Mouse (Mus musculus): ENCODE results near the gene Sart1. TPM values are rescaled to one million over a fixed set of nuclear protein-coding genes. Genes with fewer than 3 reads are reported as not detected.
A peak's percentile ranks its signal among the peaks of the same experiment; 100 is the strongest.
"Not testable (repeated sequence)": the region's sequence is repeated elsewhere in the genome, so short reads cannot be mapped to it uniquely, and the experiment has no call there.

The Sart1 gene
- polyA plus RNA-seq, 1 experiment: 65.0 TPM

- TF ChIP-seq CTCF (IDR thresholded peaks at IDR 0.05; ENCODE audit: borderline replicate concordance, extremely low read depth, insufficient read depth, insufficient read length) (no peak), POLR2A (IDR thresholded peaks at IDR 0.05; ENCODE audit: borderline replicate concordance, extremely low read depth, insufficient read depth, insufficient read length, poor library complexity, severe bottlenecking) (no peak)
These were observed 25.3 kb upstream of the Sart1 start for GRCm38 (mm10) chr19:5413840-5414239.

DNA sequence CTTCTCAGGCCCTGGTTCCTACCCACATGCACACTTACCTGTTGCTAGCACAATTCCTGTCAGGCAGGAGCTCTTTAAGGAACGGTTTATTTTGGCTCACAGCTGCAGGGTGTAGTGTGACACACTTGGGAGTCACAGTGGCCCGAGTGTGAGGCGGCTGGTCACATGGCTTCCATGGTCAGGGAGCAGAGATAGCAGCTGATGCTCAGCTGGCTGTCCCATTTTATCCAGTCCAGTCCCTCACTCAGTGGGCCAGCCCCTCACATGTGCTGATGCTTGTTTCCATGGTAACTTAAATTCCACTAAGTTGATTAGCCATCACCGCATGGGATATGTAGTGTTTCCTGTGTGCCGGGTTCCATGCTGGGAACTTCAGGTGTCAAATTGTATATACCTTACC is 23.5 kb upstream of the Sart1 start:
- no peak for DNase-seq (ENCODE audit: low read depth)
- TF ChIP-seq POLR2A (IDR thresholded peaks at IDR 0.05; ENCODE audit: borderline replicate concordance, extremely low read depth, insufficient read depth, insufficient read length, poor library complexity, severe bottlenecking): no peak
- TF ChIP-seq CTCF (IDR thresholded peaks at IDR 0.05; ENCODE audit: borderline replicate concordance, extremely low read depth, insufficient read depth, insufficient read length): no peak

More at GRCm38 (mm10) chr19:5413840-5414239, 25.3 kb upstream of the Sart1 start:
- no peak for DNase-seq (ENCODE audit: low read depth)

- DNase-seq (ENCODE audit: low read depth): no peak
- TF ChIP-seq POLR2A (IDR thresholded peaks at IDR 0.05; ENCODE audit: borderline replicate concordance, extremely low read depth, insufficient read depth, insufficient read length, poor library complexity, severe bottlenecking): no peak
- TF ChIP-seq CTCF (IDR thresholded peaks at IDR 0.05; ENCODE audit: borderline replicate concordance, extremely low read depth, insufficient read depth, insufficient read length): no peak
These were observed 22.1 kb upstream of the Sart1 start for GRCm38 (mm10) chr19:5410641-5411040.

DNA sequence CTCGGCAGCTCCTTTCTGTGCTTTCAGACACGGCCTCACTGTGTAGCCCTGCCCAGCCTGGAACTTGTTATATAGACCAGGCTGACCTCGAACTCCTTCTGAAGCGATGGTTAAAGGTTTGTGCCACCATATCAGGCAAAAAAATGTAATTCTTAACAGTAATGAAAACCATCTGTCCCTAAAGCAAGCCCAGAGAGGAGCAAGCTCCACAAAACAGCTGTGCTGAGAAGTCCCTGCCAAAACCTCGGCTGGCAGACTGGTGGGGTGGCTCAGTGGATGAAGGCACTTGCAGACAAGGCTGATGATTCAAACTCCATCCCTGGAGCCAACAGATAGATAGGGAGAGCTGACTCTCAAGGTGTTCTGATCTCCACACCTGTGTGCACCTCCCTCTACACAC is 20.6 kb upstream of the Sart1 start:
- DNase-seq (ENCODE audit: low read depth): peak; percentile 24
- TF ChIP-seq POLR2A (IDR thresholded peaks at IDR 0.05; ENCODE audit: borderline replicate concordance, extremely low read depth, insufficient read depth, insufficient read length, poor library complexity, severe bottlenecking) (no peak), CTCF (IDR thresholded peaks at IDR 0.05; ENCODE audit: borderline replicate concordance, extremely low read depth, insufficient read depth, insufficient read length) (no peak)

- no peak for DNase-seq (ENCODE audit: low read depth)
- TF ChIP-seq POLR2A (IDR thresholded peaks at IDR 0.05; ENCODE audit: borderline replicate concordance, extremely low read depth, insufficient read depth, insufficient read length, poor library complexity, severe bottlenecking) (no peak), CTCF (IDR thresholded peaks at IDR 0.05; ENCODE audit: borderline replicate concordance, extremely low read depth, insufficient read depth, insufficient read length) (no peak)
These were observed 19.8 kb upstream of the Sart1 start for GRCm38 (mm10) chr19:5408057-5409001.

DNA sequence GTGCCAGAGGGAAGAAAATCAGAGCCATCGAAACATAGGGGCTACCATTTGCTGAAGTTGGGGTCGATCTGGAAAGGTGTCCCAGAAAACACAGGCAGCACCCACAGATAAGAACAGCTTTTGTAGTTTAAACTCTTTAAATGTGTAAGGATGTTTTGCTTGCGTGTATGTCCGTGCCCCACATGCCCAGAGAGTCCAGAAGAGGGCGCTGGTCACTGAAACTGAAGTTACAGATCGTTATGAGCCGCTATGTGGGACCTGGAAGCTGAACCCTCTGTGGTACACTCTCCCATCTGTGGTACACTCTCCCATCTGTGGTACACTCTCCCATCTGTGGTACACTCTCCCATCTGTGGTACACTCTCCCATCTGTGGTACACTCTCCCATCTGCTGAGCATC is 18.6 kb upstream of the Sart1 start:
- peak; percentile 62; the same call in 1 of the 2 replicates for TF ChIP-seq CTCF (IDR thresholded peaks at IDR 0.05; ENCODE audit: borderline replicate concordance, extremely low read depth, insufficient read depth, insufficient read length)
- TF ChIP-seq POLR2A (IDR thresholded peaks at IDR 0.05; ENCODE audit: borderline replicate concordance, extremely low read depth, insufficient read depth, insufficient read length, poor library complexity, severe bottlenecking): no peak

DNA sequence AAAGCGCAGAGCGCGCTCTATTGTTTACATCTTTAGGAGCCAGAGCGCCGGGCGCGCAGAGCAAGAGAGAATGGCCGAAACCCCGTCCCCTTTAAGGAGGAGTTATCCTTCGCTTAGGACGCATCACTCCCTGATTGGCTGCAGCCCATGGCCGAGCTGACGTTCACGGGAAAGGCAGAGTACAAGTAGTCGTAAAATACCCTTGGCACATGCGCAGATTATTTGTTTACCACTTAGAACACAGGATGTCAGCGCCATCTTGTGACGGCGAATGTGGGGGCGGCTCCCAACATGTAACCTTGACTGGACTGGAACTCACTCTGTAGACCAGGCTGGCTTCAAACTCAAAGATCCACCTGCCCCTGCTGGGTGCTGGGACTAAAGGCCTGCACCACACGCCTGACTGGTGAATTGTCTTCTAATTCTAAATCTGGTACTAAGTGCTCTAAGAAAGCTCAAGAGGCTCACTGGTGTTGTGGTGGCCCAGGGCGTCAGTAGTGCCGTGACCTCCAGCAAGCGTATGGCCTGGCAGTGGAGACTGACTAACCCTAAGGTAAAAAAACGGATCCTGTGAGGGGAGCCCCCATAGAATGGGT is 18.1 kb upstream of the Sart1 start:
- DNase-seq (ENCODE audit: low read depth): peak; percentile 72
- peak; percentile 17; the same call in 1 of the 2 replicates for TF ChIP-seq POLR2A (IDR thresholded peaks at IDR 0.05; ENCODE audit: borderline replicate concordance, extremely low read depth, insufficient read depth, insufficient read length, poor library complexity, severe bottlenecking)

More for the DNA sequence above, 18.6 kb upstream of the Sart1 start:
- peak; percentile 86 for DNase-seq (ENCODE audit: low read depth)

- DNase-seq (ENCODE audit: low read depth): peak; percentile 33
- TF ChIP-seq POLR2A (IDR thresholded peaks at IDR 0.05; ENCODE audit: borderline replicate concordance, extremely low read depth, insufficient read depth, insufficient read length, poor library complexity, severe bottlenecking): no peak
- no peak for TF ChIP-seq CTCF (IDR thresholded peaks at IDR 0.05; ENCODE audit: borderline replicate concordance, extremely low read depth, insufficient read depth, insufficient read length)
These were observed 17.4 kb upstream of the Sart1 start for GRCm38 (mm10) chr19:5405924-5406323.

DNA sequence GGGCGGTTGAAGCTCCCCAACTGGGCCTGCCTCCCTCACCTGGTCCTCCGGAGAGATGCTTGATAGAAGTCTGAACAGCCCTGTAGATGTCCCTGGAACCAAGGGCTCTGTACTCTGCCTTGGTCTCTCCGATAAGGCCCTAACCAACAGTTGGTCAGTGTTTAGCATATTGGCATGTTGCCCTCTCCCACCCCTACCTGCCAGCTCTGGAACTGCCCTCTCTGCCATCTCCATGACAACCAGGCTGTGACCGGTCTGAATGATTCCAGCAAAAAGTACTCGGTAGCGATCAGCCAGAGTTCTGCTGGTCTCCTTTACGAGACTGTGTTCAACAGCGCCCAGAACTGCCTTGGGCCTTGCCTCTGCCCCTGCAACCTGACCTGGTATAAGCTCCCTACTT is 13.8 kb upstream of the Sart1 start, which contains the start of gene Tsga10ip:
Gene Tsga10ip, minus strand, starts transcription at position 234 of the 400 bp plus-strand sequence.
- no peak for TF ChIP-seq POLR2A (IDR thresholded peaks at IDR 0.05; ENCODE audit: borderline replicate concordance, extremely low read depth, insufficient read depth, insufficient read length, poor library complexity, severe bottlenecking)
- TF ChIP-seq CTCF (IDR thresholded peaks at IDR 0.05; ENCODE audit: borderline replicate concordance, extremely low read depth, insufficient read depth, insufficient read length): no peak
- no peak for DNase-seq (ENCODE audit: low read depth)

DNA sequence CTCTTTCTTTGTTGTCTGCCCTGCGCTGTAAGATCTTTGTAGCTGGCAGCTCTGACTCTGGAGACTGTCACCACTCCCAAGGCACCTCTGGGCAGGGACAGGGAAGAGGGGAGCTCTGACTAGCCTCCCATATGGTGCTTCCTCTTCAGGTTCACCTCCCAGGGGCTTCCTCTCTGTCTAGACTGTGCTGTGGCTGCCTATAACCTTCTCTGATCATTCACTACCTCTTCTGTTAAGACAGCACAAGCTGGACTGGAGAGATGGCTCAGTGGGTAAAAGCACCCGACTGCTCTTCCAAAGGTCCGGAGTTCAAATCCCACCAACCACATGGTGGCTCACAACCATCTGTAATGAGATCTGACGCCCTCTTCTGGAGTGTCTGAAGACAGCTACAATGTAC is 12.6 kb upstream of the Sart1 start:
- not testable (repeated sequence) for DNase-seq (ENCODE audit: low read depth)

DNA sequence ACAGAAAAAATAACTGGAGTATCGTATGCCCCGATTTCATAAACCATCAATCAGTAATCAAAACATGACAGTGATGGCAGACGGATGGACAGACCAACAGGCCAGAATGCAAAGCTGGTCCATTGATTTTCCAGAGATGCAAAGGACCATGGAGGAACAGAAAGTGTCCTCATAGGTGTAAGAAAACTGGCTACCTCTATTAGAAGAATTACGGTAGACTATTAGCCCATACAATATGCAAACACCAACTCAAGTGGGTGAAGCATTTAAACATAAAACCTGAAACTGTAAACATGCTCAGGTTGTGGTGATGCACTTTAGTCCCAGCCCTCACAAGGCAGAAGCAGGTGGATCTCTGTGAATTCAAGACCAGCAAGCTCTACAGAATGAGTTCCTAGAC is 6.9 kb upstream of the Sart1 start:
- no peak for DNase-seq (ENCODE audit: low read depth)
- no peak for TF ChIP-seq POLR2A (IDR thresholded peaks at IDR 0.05; ENCODE audit: borderline replicate concordance, extremely low read depth, insufficient read depth, insufficient read length, poor library complexity, severe bottlenecking)
- TF ChIP-seq CTCF (IDR thresholded peaks at IDR 0.05; ENCODE audit: borderline replicate concordance, extremely low read depth, insufficient read depth, insufficient read length): no peak

DNA sequence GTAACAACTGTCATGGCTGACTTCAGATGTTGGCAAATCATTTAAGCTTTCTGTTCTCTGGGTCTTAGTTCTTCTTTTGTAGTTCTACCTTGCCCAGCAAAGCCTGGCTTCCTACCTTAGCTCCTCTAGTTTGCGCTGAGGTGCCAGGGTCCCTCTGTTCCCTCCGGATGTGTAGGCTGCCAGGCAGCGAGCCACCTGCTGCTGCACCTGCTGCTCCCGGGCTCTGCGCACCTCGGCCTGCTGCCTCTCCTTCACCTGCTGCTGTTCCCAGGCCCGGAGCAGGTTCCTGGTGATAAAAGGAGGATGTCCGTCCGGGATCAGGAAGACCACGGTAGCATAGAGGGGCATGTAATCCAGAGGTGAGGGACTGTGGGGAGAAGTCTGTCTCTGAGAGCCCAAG is 5.7 kb upstream of the Sart1 start:
- TF ChIP-seq POLR2A (IDR thresholded peaks at IDR 0.05; ENCODE audit: borderline replicate concordance, extremely low read depth, insufficient read depth, insufficient read length, poor library complexity, severe bottlenecking) (no peak), CTCF (IDR thresholded peaks at IDR 0.05; ENCODE audit: borderline replicate concordance, extremely low read depth, insufficient read depth, insufficient read length) (no peak)

More for the DNA sequence above, 5.7 kb upstream of the Sart1 start:
- no peak for DNase-seq (ENCODE audit: low read depth)
